Mouse (Mus musculus) A20 (cell line): Measurements from ENCODE around the gene Hist1h2af.
"Not testable (repeated sequence)": the region's sequence is repeated elsewhere in the genome, so short reads cannot be mapped to it uniquely, and the experiment has no call there.

ENCODE experiments used
- DNase-seq: peaks from one replicate; pipeline ENCODE4 v3.0.0-alpha.2; 2011; ENCODE audit warnings: low read depth, low spot score

Gene Hist1h2af

DNA sequence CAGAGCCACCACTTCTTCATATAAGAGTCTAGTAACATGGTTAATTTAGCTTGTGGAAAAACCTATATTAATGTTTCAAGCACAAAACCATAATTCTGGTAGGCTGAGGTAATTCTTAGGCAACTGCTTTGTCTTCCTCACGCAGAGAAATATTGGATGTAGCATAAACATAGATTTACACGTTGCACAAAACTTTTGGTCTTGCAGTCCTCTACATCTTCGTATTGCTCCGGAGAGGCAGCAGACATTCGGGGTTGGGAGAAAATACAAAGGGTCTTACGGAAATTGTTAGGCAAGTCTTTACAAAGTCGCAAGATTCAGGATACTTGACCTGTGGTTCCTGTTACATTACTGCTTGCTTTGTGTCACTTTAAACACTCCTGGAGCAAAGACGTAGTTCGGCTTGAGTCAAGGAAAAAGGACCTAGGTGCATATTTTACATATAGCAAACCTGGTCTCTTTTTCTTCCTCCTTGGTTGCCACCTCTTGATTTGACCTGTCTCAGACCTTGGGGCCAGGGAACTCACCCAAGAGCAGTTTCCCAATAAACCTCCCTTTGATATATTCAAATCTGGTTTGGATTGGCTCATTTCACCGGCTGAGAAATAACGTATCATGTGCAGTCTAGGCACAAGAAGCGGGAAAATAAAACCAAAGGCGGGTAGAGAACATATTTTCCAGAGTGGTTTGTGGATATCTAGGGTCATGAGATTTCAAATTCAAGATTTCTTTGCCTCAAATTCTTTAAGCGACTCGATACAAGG lies 844 bp downstream of the Hist1h2af start:
- DNase-seq, result no peak

DNA sequence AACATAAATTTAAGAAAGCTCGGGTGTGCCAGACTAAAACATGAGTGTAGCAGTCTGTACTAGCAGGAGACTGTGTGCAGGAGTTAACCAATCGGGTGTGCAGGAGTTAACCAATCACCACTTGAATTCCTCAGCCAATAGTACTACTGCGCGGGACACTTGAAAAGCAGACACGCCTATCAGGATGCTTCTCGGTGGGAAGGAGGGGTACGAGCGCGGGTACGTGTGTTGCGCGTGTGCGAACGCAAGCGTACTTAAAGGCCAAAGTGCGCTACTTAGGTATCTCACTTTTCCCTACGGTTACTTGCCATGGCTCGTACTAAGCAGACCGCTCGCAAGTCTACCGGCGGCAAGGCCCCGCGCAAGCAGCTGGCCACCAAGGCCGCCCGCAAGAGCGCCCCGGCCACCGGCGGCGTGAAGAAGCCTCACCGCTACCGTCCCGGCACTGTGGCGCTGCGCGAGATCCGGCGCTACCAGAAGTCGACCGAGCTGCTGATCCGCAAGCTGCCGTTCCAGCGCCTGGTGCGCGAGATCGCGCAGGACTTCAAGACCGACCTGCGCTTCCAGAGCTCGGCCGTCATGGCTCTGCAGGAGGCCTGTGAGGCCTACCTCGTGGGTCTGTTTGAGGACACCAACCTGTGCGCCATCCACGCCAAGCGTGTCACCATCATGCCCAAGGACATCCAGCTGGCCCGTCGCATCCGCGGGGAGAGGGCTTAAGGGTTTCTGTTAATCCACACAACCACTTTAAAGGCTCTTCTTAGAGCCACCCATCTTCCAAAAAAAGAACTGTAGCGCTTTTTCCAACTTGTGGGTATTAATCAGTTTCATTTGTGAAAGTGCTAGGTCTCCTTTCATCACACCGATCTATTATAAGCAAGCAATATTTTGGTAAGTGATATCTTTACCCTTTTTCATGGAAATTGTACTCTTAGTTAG lies 1.7 kb downstream of the Hist1h2af start, which contains the start of gene Hist1h3g:
Gene Hist1h3g, plus strand, starts transcription at position 286 of the 939 bp plus-strand sequence.
- peak; percentile 97 for DNase-seq

DNA sequence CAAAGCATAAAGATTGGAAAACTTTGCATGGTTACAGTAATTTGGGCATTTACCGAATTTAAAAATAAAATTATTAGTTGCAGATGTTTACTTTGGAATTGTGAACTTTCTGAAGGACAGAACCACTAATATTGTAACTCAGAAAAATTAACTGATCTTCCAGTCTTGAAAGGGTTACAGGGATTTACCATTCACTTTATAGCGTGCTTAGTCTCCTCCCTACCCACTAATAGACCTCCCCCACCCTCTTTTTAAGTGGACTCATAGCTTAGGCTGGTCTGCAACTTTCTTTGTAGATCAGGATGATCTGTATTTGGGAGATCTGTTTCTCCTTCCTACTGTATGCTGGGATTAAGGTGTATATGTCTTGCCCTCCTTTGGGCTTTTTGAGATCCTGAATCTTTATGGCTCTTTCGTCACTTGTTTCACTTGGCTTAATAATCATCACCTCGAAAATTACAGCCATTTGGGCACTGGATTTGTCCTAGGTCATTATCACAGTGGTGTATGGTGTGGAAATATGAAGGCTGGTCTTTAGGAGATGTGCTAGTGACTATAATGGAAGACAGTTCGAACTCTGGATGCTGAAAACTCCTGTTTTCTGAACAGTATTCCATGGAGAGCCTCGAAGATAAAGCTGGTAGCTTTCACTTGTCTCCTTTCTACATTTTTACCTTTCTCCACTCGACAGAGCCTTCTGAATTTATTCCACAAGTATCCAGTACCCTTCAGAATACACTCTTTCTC lies 2.5 kb downstream of the Hist1h2af start:
- DNase-seq, result peak; percentile 52

DNA sequence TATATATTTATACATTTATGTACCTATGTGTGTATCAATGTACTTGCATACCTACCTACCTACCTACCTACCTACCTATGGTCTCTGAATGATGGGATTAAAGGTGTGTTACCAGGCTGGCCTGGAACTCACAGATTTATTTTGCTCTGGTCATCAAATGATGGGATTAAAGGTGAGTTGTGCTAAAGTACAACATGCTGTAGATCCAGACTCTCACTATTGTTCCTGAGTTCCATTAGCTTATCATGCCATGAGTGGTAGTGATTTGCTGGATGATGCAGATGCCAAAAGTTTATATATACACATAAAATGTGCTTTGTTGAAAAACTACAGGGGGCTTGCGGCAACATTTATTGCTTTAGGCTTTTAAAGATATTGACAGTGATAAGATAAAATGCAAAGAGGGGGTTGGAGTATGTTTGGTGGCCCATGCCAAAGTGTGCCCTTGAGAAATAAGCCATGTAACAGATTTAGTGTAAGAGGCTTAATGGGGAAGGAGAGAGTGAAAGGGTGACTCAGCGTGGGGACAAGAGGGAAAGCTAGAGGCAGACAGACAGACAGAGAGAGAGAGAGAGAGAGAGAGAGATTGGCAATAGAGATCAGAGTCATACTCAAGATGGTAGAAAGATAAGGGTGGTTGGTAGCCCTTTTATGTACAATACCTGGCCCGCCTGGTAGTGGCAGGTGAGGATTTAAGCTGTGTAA lies 3.5 kb downstream of the Hist1h2af start:
- DNase-seq, result peak; percentile 31

- DNase-seq, result peak; percentile 40
Measured at GRCm38 (mm10) chr13:23538249-23538648, 4.5 kb downstream of the Hist1h2af start.

- not testable (repeated sequence) for DNase-seq
Measured at GRCm38 (mm10) chr13:23539821-23540220, 6.1 kb downstream of the Hist1h2af start.

GRCm38 (mm10) chr13:23541497-23541896 lies 7.8 kb downstream of the Hist1h2af start:
- peak; percentile 14 for DNase-seq

GRCm38 (mm10) chr13:23542225-23542980 lies 8.7 kb downstream of the Hist1h2af start:
- DNase-seq, result peak; percentile 63

GRCm38 (mm10) chr13:23542999-23543607 lies 9.4 kb downstream of the Hist1h2af start, which contains the start of gene Hist1h2bh:
Gene Hist1h2bh, minus strand, starts transcription at chr13:23543392.
- DNase-seq, result peak; percentile 95

GRCm38 (mm10) chr13:23543965-23544786 lies 10.5 kb downstream of the Hist1h2af start, which contains the start of gene Hist1h3f:
Gene Hist1h3f, plus strand, starts transcription at chr13:23544052.
- peak; percentile 95 for DNase-seq

DNA sequence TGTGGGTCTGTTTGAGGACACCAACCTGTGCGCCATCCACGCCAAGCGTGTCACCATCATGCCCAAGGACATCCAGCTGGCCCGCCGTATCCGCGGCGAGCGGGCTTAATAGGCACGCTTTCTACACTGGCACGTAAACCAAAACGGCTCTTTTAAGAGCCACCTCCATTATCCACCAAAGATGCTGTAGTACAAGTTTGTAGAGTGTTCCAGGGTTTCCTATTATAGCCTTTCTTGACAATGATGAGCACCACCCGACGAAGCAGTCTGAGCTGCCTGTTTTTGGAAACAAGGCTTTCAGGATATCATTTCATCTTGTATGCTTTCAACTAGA lies 11.0 kb downstream of the Hist1h2af start:
- peak; percentile 51 for DNase-seq

DNA sequence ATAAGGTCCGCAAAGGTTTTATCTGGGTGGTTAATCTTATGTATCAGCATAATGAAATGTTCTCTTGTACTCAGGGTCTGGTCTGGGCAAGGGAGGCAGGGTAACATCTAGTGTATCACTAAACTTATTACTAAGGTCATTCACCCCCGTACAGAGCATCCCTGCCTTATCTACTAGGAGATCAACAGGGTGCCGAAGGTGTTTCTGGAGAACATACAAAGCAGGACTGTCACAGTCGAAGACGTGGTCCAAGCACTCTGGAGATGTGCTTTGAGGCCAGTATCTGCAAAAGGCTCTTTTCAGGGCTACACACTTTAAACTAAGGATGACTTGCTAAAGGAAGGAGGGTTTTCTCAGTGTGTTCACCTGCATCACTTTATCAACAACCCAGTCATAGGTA lies 13.0 kb downstream of the Hist1h2af start:
- peak; percentile 10 for DNase-seq

DNA sequence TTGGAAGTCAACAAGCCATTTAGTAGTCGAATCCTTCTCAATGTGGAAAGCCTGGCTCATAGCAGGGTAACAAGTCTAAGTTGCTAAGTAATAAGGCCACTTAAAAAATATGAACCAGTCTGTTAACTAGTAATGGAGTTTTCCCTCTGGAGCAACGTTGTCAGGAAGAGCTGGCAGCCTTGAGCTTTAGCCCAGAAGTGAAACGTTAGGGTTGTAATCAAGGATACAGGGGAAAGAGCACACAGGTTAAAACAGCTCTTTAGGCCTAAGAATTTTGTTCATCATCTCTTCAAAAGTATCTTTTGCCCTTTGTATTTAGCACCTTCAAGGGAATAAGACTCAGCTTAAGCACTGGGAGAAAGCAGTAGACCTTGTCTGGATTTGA lies 17.0 kb downstream of the Hist1h2af start:
- no peak for DNase-seq

GRCm38 (mm10) chr13:23551146-23551834 lies 17.6 kb downstream of the Hist1h2af start, which contains the start of gene Hist1h4f:
Gene Hist1h4f, minus strand, starts transcription at chr13:23551648.
- DNase-seq, result peak; percentile 95

DNA sequence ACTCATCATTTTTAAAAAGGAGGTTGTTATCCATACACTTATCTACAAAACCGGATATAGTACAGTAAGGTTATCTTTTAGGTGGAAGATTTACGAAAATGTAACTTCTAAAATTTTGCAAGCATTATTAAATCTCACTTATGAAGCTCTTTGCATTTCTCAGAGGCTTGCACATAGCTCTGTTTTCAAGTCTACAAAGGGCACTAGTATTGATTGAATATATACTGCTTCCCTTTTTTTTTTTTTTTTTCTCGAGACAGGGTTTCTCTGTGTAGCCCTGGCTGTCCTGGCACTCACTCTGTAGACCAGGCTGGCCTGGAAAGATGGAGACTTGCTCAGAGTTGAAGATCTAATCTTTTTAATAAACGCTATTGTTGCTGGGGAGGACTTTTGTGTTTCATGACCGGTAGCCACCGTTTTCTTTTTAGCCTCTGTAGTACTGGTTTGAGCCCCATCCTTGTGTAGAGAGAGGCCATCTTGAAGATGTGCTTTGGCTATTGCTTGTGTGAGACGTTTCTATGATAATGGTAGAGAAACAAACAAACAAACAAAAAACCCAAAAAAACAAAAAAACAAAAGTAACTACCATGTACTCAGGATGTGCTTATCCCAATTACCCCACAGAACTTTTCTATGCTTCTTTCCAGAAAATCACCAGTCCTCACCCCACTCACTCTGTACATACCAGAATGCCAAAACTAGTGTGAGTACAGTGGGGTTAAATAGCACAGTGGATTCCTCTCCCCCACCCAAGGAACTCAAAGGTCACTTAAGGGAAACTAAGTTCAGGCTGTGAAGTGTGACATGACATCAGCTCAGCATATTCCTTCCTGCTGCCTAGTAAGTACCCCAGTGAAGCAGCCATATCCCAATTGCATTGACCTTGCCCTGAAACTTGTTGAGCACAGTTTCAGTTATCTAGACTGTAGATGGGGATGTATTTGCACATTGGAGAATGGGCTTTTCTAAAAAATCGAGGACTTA lies 18.5 kb downstream of the Hist1h2af start:
- DNase-seq, result peak; percentile 54

DNA sequence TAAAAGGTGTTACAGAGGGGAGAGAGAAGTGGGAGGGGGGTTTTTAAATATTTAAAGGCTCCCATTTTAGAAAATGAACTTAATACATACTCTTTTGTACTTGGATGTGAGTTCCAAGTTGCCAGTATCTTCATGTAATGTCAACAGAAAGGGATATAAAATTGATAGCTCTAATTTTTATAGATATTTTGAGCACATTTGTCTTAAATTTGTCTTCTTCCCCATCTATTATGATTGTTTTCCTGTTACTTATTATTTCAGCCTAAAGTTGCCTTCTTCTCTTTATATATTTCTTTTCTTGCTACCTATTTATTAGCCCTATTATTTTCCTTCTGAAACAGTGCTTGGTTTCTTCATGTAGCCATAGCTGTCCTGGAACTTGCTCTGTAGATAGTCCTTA lies 19.3 kb downstream of the Hist1h2af start, which contains the start of gene Hist1h1d:
Gene Hist1h1d, plus strand, starts transcription at position 301 of the 400 bp plus-strand sequence.
- DNase-seq, result no peak

- no peak for DNase-seq
Measured at GRCm38 (mm10) chr13:23554393-23554792, 20.7 kb downstream of the Hist1h2af start.
